Mouse (Mus musculus) liver, postnatal 0 days (tissue): ENCODE measurements at regions not wholly inside any gene's neighbourhood (a gene's known extent, or its start where the extent isn't known, plus 50 kb on each side); places are given as distances from the start of the nearest gene placed in this dataset.

Experiments
- CTCF ChIP-seq: sonication (generic); IDR thresholded peaks from 2 replicates; pipeline ENCODE4 v1.5.1; 2016; ENCODE audit warnings: antibody characterized with exemption, low read depth
- EP300 ChIP-seq: IDR thresholded peaks from 2 replicates; pipeline ENCODE4 v1.6.1; 2016; ENCODE audit warnings: antibody characterized with exemption, low read depth, mild to moderate bottlenecking

DNA sequence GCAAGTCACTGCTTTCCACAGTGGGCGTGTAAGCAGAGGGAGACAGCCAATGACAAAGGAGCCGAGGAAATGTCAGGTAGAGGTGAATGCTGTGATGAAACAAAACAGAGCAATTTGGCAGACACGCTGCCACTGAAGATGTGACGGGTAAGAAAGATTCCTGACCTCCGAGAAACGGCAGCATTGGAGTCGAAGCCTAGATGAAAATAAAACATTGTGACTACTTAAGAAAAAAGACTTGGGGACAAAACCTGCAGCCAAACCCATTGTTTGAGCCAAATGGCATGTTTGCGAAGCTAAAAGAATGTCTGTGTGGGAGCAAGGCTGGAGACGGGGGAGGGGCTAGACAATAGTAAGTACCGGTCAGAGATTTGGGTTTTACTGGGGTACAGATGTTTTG lies 142.0 kb downstream of the Drd1 start:
- TF ChIP-seq CTCF: no peak
- TF ChIP-seq EP300: no peak
